Mouse (Mus musculus) kidney, embryonic 16.5 days (tissue): ENCODE data around the gene Lifr. TPM values are rescaled to one million over a fixed set of nuclear protein-coding genes. Genes with fewer than 3 reads are reported as not detected.

Experiments used
- ATAC-seq: fragments of 200-750 bp; cut with Nextera tagmentation; 2 replicates; pipeline ENCODE4 v1.8.0; 2017; ENCODE audit warnings: moderate TSS enrichment; ENCODE audit not compliant: low FRiP score, low TSS enrichment
- H3K27ac ChIP-seq: fragments of 300-500 bp; sonication (generic); 2 replicates; pipeline ENCODE4 v1.5.1; 2014; ENCODE audit warnings: low read length
- H3K27me3 ChIP-seq: fragments of 300-500 bp; sonication (generic); 2 replicates; pipeline ENCODE4 v1.6.1; 2014; ENCODE audit warnings: low read length, control low read depth, mixed read lengths; ENCODE audit not compliant: insufficient read depth
- H3K36me3 ChIP-seq: fragments of 300-500 bp; sonication (generic); 2 replicates; pipeline ENCODE4 v1.6.1; 2014; ENCODE audit warnings: low read length, control low read depth, mixed read lengths; ENCODE audit not compliant: insufficient read depth
- H3K4me1 ChIP-seq: fragments of 300-500 bp; sonication (generic); 2 replicates; pipeline ENCODE4 v1.6.1; 2014; ENCODE audit warnings: low read length, control low read depth, mixed read lengths; ENCODE audit not compliant: insufficient read depth
- H3K4me2 ChIP-seq: fragments of 300-500 bp; sonication (generic); replicated peaks from 2 replicates; pipeline ENCODE4 v1.6.1; 2014; ENCODE audit warnings: low read depth, low read length
- H3K4me3 ChIP-seq: fragments of 300-500 bp; sonication (generic); 2 replicates; pipeline ENCODE4 v1.5.1; 2014; ENCODE audit warnings: mild to moderate bottlenecking, low read length
- H3K9ac ChIP-seq: fragments of 300-500 bp; sonication (generic); replicated peaks from 2 replicates; pipeline ENCODE4 v1.6.1; 2014; ENCODE audit warnings: low read length
- H3K9me3 ChIP-seq: fragments of 300-500 bp; sonication (generic); 2 replicates; pipeline ENCODE4 v1.6.1; 2016; ENCODE audit warnings: low read length, control low read depth
- WGBS: fragments of 180-500 bp; shearing (Covaris S2); extraction: QIAGEN DNeasy Blood & Tissue Kit; methylation state at CpG from one replicate; pipeline ENCODE4 v1.1.7; 2014; 5-methylcytosine and 5-hydroxymethylcytosine counted together
- polyA plus RNA-seq: library from polyadenylated mRNA; unstranded; fragments of >200 nt; fragmentation: Nextera tagmentation; extraction: Ambion mirVana; gene quantifications from 2 replicates; pipeline ENCODE4 v1.2.1, GENCODE M21; 2015

The Lifr gene
- polyA plus RNA-seq = 23.7 and 24.8 TPM in 2 replicates

DNA sequence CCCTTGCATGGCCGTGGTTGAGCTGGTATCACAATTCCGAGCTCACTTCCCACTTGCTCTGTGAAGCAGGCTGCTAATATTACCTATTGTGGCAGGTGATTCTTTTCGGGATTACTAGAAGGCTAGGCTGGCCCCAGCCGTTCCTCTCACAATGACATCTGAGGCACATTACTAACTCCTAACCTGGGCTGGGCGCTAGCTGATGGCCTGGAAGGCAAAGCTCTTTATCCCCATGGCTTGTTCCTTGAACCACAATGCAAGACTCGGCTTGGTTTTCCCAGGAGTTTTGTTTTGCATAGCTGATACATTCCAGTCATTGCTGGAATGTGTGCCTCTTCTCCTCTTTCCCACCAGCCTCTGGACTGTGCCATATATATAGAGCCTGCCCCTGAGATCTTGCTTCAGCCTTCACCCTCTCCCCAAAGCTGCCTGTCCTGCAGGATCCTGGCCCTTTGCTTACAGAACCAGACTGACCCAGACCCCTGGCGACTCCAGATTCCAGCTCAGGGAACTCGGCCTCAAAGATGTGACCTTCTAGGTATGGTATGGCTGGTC, at the start of gene Lifr:
Lifr (plus strand) TSS at position 404 of the 555 bp plus-strand sequence.
- no peaks in the 10 kb centered on the region for H3K9me3 ChIP-seq
- H3K4me3 ChIP-seq = no peak within 1 kb of the TSS
- WGBS = 74% methylated on average over 8 of the region's 8 CpGs
- H3K9ac ChIP-seq = no peak within 1 kb of the TSS
- ATAC-seq = no peak
- peaks cover 19% of the 10 kb centered on the region for H3K4me1 ChIP-seq
- H3K27ac ChIP-seq = no peak within 1 kb of the TSS
- no peaks in the 10 kb centered on the region for H3K36me3 ChIP-seq
- no peaks in the 10 kb centered on the region for H3K27me3 ChIP-seq
- H3K4me2 ChIP-seq = no peak within 1 kb of the TSS

DNA sequence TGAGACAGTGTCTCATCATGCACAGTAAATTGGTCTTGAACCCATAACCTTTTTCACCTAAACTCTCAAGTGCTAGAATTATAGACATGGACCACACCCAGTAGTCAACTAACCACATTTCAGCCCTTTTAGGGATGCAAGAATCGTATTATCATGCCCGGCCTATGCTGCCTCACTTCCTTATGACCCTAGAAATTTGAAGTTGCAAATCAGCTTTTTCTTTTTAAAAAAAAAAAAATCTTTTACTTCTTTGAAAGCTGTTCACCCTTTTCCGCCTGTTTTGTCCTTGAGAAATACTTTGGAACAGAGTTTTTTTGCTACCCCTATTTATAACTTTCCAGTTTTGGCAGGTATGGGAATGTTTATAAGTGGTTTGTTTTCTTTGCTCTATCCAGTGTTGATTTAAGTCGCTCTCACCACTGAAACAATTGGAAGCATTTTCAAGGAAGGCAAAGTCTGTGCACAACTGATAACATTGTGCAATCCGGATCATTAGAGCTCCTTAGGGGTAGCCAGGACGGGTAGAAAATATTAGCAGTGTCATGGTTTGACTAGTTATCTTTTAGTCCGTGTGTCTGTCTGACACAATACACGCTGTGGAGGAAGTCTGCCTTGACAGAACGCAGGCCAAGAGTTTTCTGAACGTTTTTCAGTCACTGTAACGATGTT, 46.2 kb upstream of the Lifr start:
- Histone ChIP-seq H3K36me3 (no peaks in the 10 kb centered on the region), H3K4me3 (no peak overlapping the region), H3K27ac (no peak overlapping the region; the same call in 1 of the 2 replicates), H3K9ac (no peak overlapping the region), H3K4me1 (peaks cover 4% of the 10 kb centered on the region; the same call in 1 of the 2 replicates), H3K9me3 (no peaks in the 10 kb centered on the region), H3K4me2 (no peak overlapping the region), H3K27me3 (no peaks in the 10 kb centered on the region)
- ATAC-seq = no peak
- 42% methylated on average over 11 of the region's 11 CpGs for WGBS

DNA sequence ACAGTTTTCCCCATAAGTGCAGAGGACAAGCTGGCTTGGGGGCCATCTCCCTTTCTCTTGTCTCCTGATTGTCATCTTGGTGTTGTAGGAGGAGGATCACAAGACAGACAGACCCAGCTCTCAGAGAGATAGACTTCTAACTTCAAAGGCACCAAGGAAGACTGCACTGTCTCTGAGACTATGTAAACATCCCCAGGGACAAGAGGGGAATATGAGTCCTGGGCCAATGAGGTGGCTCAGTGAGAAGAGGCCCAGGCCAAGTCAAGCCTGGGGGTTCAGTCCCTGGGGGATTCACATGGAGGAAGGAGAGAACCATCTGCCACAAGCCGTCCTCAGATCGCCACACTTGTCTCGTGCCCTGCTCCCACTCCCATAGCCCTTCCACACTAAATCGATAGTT, 45.4 kb upstream of the Lifr start:
- Histone ChIP-seq H3K9ac (no peak overlapping the region), H3K4me3 (no peak overlapping the region), H3K4me2 (no peak overlapping the region), H3K27ac (no peak overlapping the region), H3K9me3 (no peaks in the 10 kb centered on the region), H3K27me3 (no peaks in the 10 kb centered on the region), H3K36me3 (no peaks in the 10 kb centered on the region), H3K4me1 (peaks cover 4% of the 10 kb centered on the region; the same call in 1 of the 2 replicates)
- ATAC-seq = peak; percentile 63
- WGBS = 55% methylated on average over 4 of the region's 4 CpGs

DNA sequence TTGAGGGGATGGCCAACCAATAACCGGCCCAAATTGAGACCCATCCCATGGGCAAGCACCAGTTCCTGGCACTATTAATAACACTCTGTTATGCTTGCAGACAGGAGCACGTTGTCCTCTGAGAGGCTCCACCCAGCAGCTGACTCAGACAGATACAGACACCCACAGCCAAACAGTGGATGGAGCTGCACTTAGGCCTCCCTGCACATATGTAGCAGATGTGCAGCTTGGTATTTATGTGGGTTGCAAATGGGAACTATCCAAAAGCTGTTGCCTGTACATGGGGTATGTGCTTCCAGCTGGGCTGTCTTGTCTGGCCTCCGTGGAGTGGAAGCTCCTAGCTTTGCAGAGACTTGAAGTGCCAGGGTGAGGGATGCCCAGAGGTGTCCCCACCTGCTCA, 42.5 kb upstream of the Lifr start:
- Histone ChIP-seq H3K4me1 (peaks cover 4% of the 10 kb centered on the region; the same call in 1 of the 2 replicates), H3K4me3 (no peak overlapping the region), H3K36me3 (no peaks in the 10 kb centered on the region), H3K27ac (no peak overlapping the region), H3K27me3 (no peaks in the 10 kb centered on the region), H3K9ac (no peak overlapping the region), H3K9me3 (no peaks in the 10 kb centered on the region), H3K4me2 (no peak overlapping the region)
- 81% methylated on average over 3 of the region's 3 CpGs for WGBS
- no peak for ATAC-seq

DNA sequence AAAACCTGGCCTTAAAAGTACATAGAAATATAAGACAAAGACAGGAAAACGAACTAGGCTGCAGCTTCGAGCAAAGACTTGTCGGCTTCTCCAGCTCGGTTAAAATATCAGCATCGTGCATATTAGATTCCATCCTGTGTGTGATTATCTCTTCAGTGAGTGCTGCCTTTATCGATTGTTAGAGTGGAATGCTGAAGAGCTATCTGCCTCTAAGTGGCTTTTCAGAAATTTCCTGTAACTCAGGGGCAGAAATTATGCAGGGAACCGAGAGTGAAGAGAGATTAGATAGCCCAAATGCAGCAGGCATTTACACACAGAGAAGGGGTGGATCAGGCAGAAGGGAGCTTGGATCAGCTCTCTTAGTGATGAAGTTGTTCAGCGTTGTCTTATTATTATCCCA, 41.5 kb upstream of the Lifr start:
- H3K36me3 ChIP-seq = no peaks in the 10 kb centered on the region
- no peak overlapping the region for H3K27ac ChIP-seq
- no peak overlapping the region for H3K9ac ChIP-seq
- H3K9me3 ChIP-seq = no peaks in the 10 kb centered on the region
- H3K4me1 ChIP-seq = peaks cover 4% of the 10 kb centered on the region; the same call in 1 of the 2 replicates
- ATAC-seq = no peak
- no peaks in the 10 kb centered on the region for H3K27me3 ChIP-seq
- no peak overlapping the region for H3K4me3 ChIP-seq
- 68% methylated on average over 8 of the region's 8 CpGs for WGBS
- no peak overlapping the region for H3K4me2 ChIP-seq

DNA sequence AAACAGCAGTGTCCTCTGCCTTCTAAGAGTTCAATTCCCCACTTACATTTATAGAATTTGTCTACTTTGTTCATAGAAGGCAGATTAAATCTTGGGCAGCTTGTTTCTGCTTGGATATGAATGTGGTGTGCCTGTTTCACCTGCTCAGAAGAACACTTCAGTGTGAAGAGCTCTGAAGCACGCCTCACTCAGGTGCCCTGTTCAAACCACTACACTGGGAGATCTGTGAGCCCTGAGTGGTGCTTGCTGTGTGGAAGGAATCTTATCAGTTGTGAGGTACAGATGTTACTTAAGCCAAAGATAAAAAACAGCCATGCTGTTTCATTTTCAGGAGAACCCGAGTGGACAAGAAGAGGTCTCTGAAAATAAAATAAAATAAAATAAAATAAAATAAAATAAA, 38.7 kb upstream of the Lifr start:
- no peak for ATAC-seq
- no peaks in the 10 kb centered on the region for H3K27me3 ChIP-seq
- no peak overlapping the region for H3K4me3 ChIP-seq
- no peak overlapping the region for H3K4me2 ChIP-seq
- no peaks in the 10 kb centered on the region for H3K9me3 ChIP-seq
- no peaks in the 10 kb centered on the region for H3K4me1 ChIP-seq
- no peaks in the 10 kb centered on the region for H3K36me3 ChIP-seq
- 89% methylated on average over 2 of the region's 2 CpGs for WGBS
- no peak overlapping the region for H3K9ac ChIP-seq
- H3K27ac ChIP-seq = no peak overlapping the region

DNA sequence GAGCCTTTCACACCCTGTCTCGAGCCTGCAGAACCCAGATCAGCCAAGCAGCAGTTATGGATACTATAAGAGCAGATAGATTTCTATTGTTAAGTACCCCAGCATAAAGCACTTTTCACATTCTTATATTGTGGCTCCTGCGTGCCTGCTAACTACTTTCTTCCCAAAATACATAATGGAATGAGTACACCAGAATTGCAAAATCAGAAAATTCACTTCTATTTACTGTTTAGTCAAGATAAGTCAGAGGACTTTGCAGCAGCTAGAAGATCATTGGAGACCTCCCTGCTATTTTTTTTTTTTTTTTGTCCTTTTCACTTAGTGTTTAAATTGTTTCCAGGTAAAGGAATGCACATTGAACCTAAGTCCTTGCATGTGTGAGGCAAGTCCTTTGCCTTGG, 38.3 kb upstream of the Lifr start:
- H3K4me1 ChIP-seq = no peaks in the 10 kb centered on the region
- no peaks in the 10 kb centered on the region for H3K27me3 ChIP-seq
- ATAC-seq = no peak
- H3K4me2 ChIP-seq = no peak overlapping the region
- no peaks in the 10 kb centered on the region for H3K9me3 ChIP-seq
- WGBS = 86% methylated on average over 2 of the region's 2 CpGs
- H3K36me3 ChIP-seq = no peaks in the 10 kb centered on the region
- no peak overlapping the region for H3K27ac ChIP-seq
- no peak overlapping the region for H3K9ac ChIP-seq
- no peak overlapping the region for H3K4me3 ChIP-seq

DNA sequence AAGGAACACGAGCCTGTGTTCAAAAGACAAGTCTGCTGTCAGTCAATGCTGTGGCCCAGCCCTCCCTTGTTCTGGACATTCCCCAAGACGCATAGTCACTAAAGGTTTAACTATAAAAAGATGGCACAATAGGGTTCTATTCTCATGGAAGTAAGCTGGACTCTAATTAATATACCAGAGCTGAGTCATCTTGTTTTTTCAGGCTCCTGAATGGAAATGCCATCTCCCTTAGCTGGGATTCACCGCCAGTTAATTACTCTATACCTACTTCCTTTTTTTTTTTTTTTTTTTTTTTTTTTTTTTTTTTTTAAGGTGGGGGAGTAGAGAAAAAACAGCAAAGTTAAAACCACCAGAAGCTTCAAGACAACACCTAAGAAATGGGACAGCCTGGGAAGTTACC, 33.6 kb upstream of the Lifr start:
- Histone ChIP-seq H3K9me3 (no peaks in the 10 kb centered on the region), H3K36me3 (no peaks in the 10 kb centered on the region), H3K9ac (no peak overlapping the region), H3K27ac (no peak overlapping the region), H3K4me1 (no peaks in the 10 kb centered on the region), H3K27me3 (no peaks in the 10 kb centered on the region), H3K4me2 (no peak overlapping the region), H3K4me3 (no peak overlapping the region)
- ATAC-seq = no peak
- WGBS = 70% methylated on average over 3 of the region's 3 CpGs

DNA sequence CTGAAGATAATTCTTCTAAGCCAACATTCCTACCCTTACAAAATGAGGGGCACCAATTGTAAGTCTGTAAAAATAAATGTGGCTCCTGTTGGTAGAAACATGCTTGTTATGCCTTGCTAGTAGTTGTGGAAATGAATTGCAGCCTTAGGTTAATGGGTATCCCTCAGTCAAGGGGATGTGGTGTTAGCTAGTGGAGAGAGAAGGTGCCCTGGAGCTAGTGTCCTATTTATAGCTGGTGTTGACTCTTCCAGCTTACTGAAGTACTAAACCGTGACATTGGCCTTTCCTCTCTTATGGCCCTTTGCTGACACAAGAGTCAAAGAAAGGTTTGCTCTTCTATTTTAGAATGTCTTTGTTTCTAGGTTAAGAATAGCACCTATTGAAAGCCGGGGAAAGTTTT, 29.9 kb upstream of the Lifr start:
- no peak overlapping the region for H3K4me3 ChIP-seq
- no peaks in the 10 kb centered on the region for H3K27me3 ChIP-seq
- H3K36me3 ChIP-seq = no peaks in the 10 kb centered on the region
- H3K4me1 ChIP-seq = 0 out of 2 replicates have a peak, but pooled peaks cover 5% of the 10 kb centered on the region
- H3K4me2 ChIP-seq = no peak overlapping the region
- no peak overlapping the region for H3K27ac ChIP-seq
- no peak overlapping the region for H3K9ac ChIP-seq
- whole genome bisulfite sequencing = 58% methylated on average over 2 of the region's 2 CpGs
- no peaks in the 10 kb centered on the region for H3K9me3 ChIP-seq
- ATAC-seq = 0 out of 2 replicates have a peak, but pooled peaks have one; percentile 39

DNA sequence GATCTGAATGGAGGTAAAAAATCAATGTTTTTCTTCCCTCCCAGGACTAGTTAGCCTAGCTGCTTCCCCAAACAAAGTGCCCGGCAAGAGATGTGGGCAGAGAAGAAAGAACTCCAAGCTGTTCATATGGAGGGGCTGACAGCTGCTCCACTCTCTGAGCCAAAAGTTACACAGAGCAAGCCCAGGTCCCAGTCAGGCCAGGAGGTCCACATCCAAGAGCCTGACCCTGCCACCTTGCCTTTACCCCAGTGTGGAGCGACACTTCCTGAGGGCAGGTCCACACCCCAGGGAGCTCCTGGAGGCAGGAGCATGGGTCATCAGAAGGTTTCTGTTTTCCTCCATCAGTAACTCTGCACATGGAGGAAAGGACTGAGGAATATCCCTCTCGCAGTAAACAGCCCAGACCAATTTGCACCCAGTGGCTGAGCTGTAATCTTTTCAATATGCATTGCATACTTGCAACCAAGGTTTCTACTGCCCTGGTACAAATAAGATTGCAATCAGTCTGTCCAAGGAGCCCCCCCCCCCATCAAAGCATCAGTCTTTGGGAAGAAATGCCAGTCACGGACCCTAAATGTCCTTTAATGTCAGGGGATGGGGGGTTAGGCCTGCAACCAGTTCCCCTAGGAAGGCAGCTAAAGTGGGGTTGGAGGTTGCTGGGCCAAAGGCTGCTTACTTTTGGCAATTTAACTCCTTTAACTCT, 28.3 kb upstream of the Lifr start:
- no peak overlapping the region for H3K9ac ChIP-seq
- no peak for ATAC-seq
- no peak overlapping the region for H3K4me2 ChIP-seq
- H3K9me3 ChIP-seq = no peaks in the 10 kb centered on the region
- H3K4me3 ChIP-seq = no peak overlapping the region
- H3K27ac ChIP-seq = no peak overlapping the region
- 0 out of 2 replicates have a peak, but pooled peaks cover 5% of the 10 kb centered on the region for H3K4me1 ChIP-seq
- no peaks in the 10 kb centered on the region for H3K36me3 ChIP-seq
- no peaks in the 10 kb centered on the region for H3K27me3 ChIP-seq
- 48% methylated on average over 4 of the region's 4 CpGs for WGBS
